Mouse (Mus musculus) limb, embryonic 14.5 days (tissue): ENCODE results near the gene Hdac5. TPM values are rescaled to one million over a fixed set of nuclear protein-coding genes. Genes with fewer than 3 reads are reported as not detected.
A peak's percentile ranks its signal among the peaks of the same experiment; 100 is the strongest.

Experiments used
- ATAC-seq: fragments of 200-750 bp; cut with Nextera tagmentation; 2 replicates; pipeline ENCODE4 v1.8.0; 2017; ENCODE audit warnings: low read depth, moderate number of reproducible peaks, moderate TSS enrichment; ENCODE audit not compliant: low FRiP score
- DNase-seq: peaks from one replicate; pipeline ENCODE4 v3.0.0-alpha.2; 2015; ENCODE audit warnings: low spot score
- H3K27ac ChIP-seq: fragments of 300-500 bp; sonication (generic); replicated peaks from 2 replicates; pipeline ENCODE4 v1.5.1; 2014; ENCODE audit warnings: low read depth, mild to moderate bottlenecking, low read length, moderate library complexity, mixed read lengths
- H3K27me3 ChIP-seq: fragments of 300-500 bp; sonication (generic); 2 replicates; pipeline ENCODE4 v1.6.1; 2014; ENCODE audit warnings: low read length, mixed read lengths; ENCODE audit not compliant: control insufficient read depth, insufficient read depth
- H3K36me3 ChIP-seq: fragments of 300-500 bp; sonication (generic); 2 replicates; pipeline ENCODE4 v1.6.1; 2014; ENCODE audit warnings: mild to moderate bottlenecking, low read length, moderate library complexity, mixed read lengths; ENCODE audit not compliant: control insufficient read depth, insufficient read depth
- H3K4me1 ChIP-seq: fragments of 300-500 bp; sonication (generic); 2 replicates; pipeline ENCODE4 v1.6.1; 2014; ENCODE audit warnings: antibody characterized with exemption, low read length, mixed read lengths; ENCODE audit not compliant: control insufficient read depth, insufficient read depth
- H3K4me2 ChIP-seq: fragments of 300-500 bp; sonication (generic); replicated peaks from 2 replicates; pipeline ENCODE4 v1.6.1; 2014; ENCODE audit warnings: low read depth, mild to moderate bottlenecking, low read length, moderate library complexity; ENCODE audit not compliant: severe bottlenecking
- H3K4me3 ChIP-seq: fragments of 300-500 bp; sonication (generic); replicated peaks from 2 replicates; pipeline ENCODE4 v1.5.1; 2014; ENCODE audit warnings: low read length
- H3K9ac ChIP-seq: fragments of 300-500 bp; sonication (generic); 2 replicates; pipeline ENCODE4 v1.6.1; 2014; ENCODE audit warnings: mild to moderate bottlenecking, low read depth, low read length, moderate library complexity; ENCODE audit not compliant: severe bottlenecking
- H3K9me3 ChIP-seq: fragments of 300-500 bp; sonication (generic); 2 replicates; pipeline ENCODE4 v1.6.1; 2016; ENCODE audit warnings: low read length; ENCODE audit not compliant: control insufficient read depth
- POLR2A ChIP-seq: fragments of 200-500 bp; IDR thresholded peaks from 2 replicates; pipeline ENCODE4 v1.8.0; 2012; ENCODE audit warnings: inconsistent platforms, mild to moderate bottlenecking, moderate library complexity, borderline replicate concordance; ENCODE audit not compliant: insufficient read depth, insufficient read length; ENCODE audit errors: extremely low read depth
- WGBS: fragments of 180-500 bp; shearing (Covaris S2); extraction: QIAGEN DNeasy Blood & Tissue Kit; methylation state at CpG from one replicate; pipeline ENCODE4 v1.1.7; 2014; 5-methylcytosine and 5-hydroxymethylcytosine counted together
- polyA plus RNA-seq, 2 experiments: library from polyadenylated mRNA; depleted of rRNA in 1 of 2; stranded (reverse) in 1 of 2; unstranded in 1 of 2; fragments of >200 nt; fragmentation: Nextera tagmentation in 1 of 2; extraction: Ambion mirVana in 1 of 2; gene quantifications; 2 replicates each; pipeline versions ENCODE4 v1.2.1 to v1.2.3; 2012 to 2014

Hdac5 gene
- polyA plus RNA-seq, 2 experiments = 46.7 to 86.2 TPM

- H3K9ac ChIP-seq = peak overlapping the region; percentile 25
- TF ChIP-seq POLR2A = no peak
- peaks cover 7% of the 10 kb centered on the region; the same call in 1 of the 2 replicates for H3K36me3 ChIP-seq
- H3K27me3 ChIP-seq = no peaks in the 10 kb centered on the region
- WGBS = 7% methylated on average over 11 of the region's 11 CpGs
- peak; percentile 68; the same call in 1 of the 2 replicates for ATAC-seq
- no peak overlapping the region for H3K27ac ChIP-seq
- peaks cover 7% of the 10 kb centered on the region; the same call in 1 of the 2 replicates for H3K4me1 ChIP-seq
- no peaks in the 10 kb centered on the region for H3K9me3 ChIP-seq
- peak; percentile 82 for DNase-seq
- H3K4me3 ChIP-seq = no peak overlapping the region
- H3K4me2 ChIP-seq = 0 out of 2 replicates have a peak overlapping the region, but pooled peaks have one; percentile 7
Measured at GRCm38 (mm10) chr11:102267480-102267879, 37.5 kb upstream of the Hdac5 start.

- no peak for TF ChIP-seq POLR2A
- Histone ChIP-seq H3K36me3 (peaks cover 10% of the 10 kb centered on the region; the same call in 1 of the 2 replicates), H3K4me3 (no peak overlapping the region), H3K4me1 (peaks cover 7% of the 10 kb centered on the region; the same call in 1 of the 2 replicates), H3K4me2 (no peak overlapping the region), H3K27me3 (no peaks in the 10 kb centered on the region), H3K9ac (peak overlapping the region; percentile 25; the same call in 1 of the 2 replicates), H3K27ac (no peak overlapping the region), H3K9me3 (no peaks in the 10 kb centered on the region)
- DNase-seq (no peak), ATAC-seq (no peak)
- 82% methylated on average over 8 of the region's 8 CpGs for WGBS
Measured at GRCm38 (mm10) chr11:102266631-102267355, 36.8 kb upstream of the Hdac5 start.

GRCm38 (mm10) chr11:102265816-102266215, 35.9 kb upstream of the Hdac5 start:
- 57% methylated on average over 12 of the region's 14 CpGs for WGBS
- no peak overlapping the region for H3K27ac ChIP-seq
- H3K36me3 ChIP-seq = peaks cover 10% of the 10 kb centered on the region; the same call in 1 of the 2 replicates
- ATAC-seq = no peak
- DNase-seq = no peak
- no peaks in the 10 kb centered on the region for H3K27me3 ChIP-seq
- H3K4me1 ChIP-seq = peaks cover 7% of the 10 kb centered on the region; the same call in 1 of the 2 replicates
- H3K9me3 ChIP-seq = no peaks in the 10 kb centered on the region
- 0 out of 2 replicates have a peak overlapping the region, but pooled peaks have one; percentile 6 for H3K9ac ChIP-seq
- H3K4me3 ChIP-seq = no peak overlapping the region
- no peak overlapping the region for H3K4me2 ChIP-seq
- no peak for TF ChIP-seq POLR2A

GRCm38 (mm10) chr11:102263211-102263610, 33.2 kb upstream of the Hdac5 start:
- 96% methylated on average over 7 of the region's 7 CpGs for WGBS

GRCm38 (mm10) chr11:102258521-102258920, 28.6 kb upstream of the Hdac5 start:
- ATAC-seq (no peak), DNase-seq (no peak)
- WGBS = 83% methylated on average over 3 of the region's 3 CpGs
- no peak overlapping the region for H3K4me3 ChIP-seq
- TF ChIP-seq POLR2A = no peak
- H3K4me1 ChIP-seq = peaks cover 8% of the 10 kb centered on the region; the same call in 1 of the 2 replicates
- H3K27me3 ChIP-seq = no peaks in the 10 kb centered on the region
- H3K27ac ChIP-seq = no peak overlapping the region
- no peak overlapping the region for H3K4me2 ChIP-seq
- H3K36me3 ChIP-seq = peaks cover 14% of the 10 kb centered on the region; the same call in 1 of the 2 replicates
- H3K9me3 ChIP-seq = no peaks in the 10 kb centered on the region
- H3K9ac ChIP-seq = no peak overlapping the region

More at GRCm38 (mm10) chr11:102263211-102263610, 33.2 kb upstream of the Hdac5 start:
- Histone ChIP-seq H3K4me1 (peaks cover 7% of the 10 kb centered on the region; the same call in 1 of the 2 replicates), H3K4me3 (no peak overlapping the region), H3K36me3 (peaks cover 16% of the 10 kb centered on the region; the same call in 1 of the 2 replicates), H3K9ac (no peak overlapping the region), H3K27me3 (no peaks in the 10 kb centered on the region), H3K9me3 (no peaks in the 10 kb centered on the region), H3K27ac (no peak overlapping the region), H3K4me2 (no peak overlapping the region)
- DNase-seq (no peak), ATAC-seq (no peak)
- no peak for TF ChIP-seq POLR2A
